Mouse (Mus musculus) hindbrain, embryonic 16.5 days (tissue): ENCODE data around the gene Ankrd6. TPM values are rescaled to one million over a fixed set of nuclear protein-coding genes. Genes with fewer than 3 reads are reported as not detected.

Experiments
- ATAC-seq: fragments of 200-750 bp; cut with Nextera tagmentation; 2 replicates; pipeline ENCODE4 v1.8.0; 2017; ENCODE audit warnings: moderate TSS enrichment, moderate library complexity
- H3K27ac ChIP-seq: fragments of 300-500 bp; sonication (generic); 2 replicates; pipeline ENCODE4 v1.5.1; 2014; ENCODE audit warnings: low read depth, mild to moderate bottlenecking, control low read depth, low read length, moderate library complexity
- H3K27me3 ChIP-seq: fragments of 300-500 bp; sonication (generic); replicated peaks from 2 replicates; pipeline ENCODE4 v1.6.1; 2014; ENCODE audit warnings: low read length; ENCODE audit not compliant: control insufficient read depth, insufficient read depth
- H3K36me3 ChIP-seq: fragments of 300-500 bp; sonication (generic); 2 replicates; pipeline ENCODE4 v1.6.1; 2014; ENCODE audit warnings: mild to moderate bottlenecking, low read length, moderate library complexity, mixed read lengths; ENCODE audit not compliant: control insufficient read depth, insufficient read depth
- H3K4me1 ChIP-seq: fragments of 300-500 bp; sonication (generic); 2 replicates; pipeline ENCODE4 v1.6.1; 2014; ENCODE audit warnings: low read depth, low read length; ENCODE audit not compliant: control insufficient read depth, insufficient read depth
- H3K4me2 ChIP-seq: fragments of 300-500 bp; sonication (generic); 2 replicates; pipeline ENCODE4 v1.6.1; 2014; ENCODE audit warnings: mild to moderate bottlenecking, low read length, control low read depth, moderate library complexity
- H3K4me3 ChIP-seq: fragments of 300-500 bp; sonication (generic); 2 replicates; pipeline ENCODE4 v1.5.1; 2014; ENCODE audit warnings: mild to moderate bottlenecking, low read length, control low read depth, moderate library complexity
- H3K9ac ChIP-seq: fragments of 300-500 bp; sonication (generic); 2 replicates; pipeline ENCODE4 v1.6.1; 2014; ENCODE audit warnings: low read depth, mild to moderate bottlenecking, control low read depth, low read length, moderate library complexity
- H3K9me3 ChIP-seq: fragments of 300-500 bp; sonication (generic); 2 replicates; pipeline ENCODE4 v1.6.1; 2014; ENCODE audit warnings: mild to moderate bottlenecking, low read length, moderate library complexity; ENCODE audit not compliant: control insufficient read depth
- WGBS: fragments of 180-500 bp; shearing (Covaris S2); extraction: QIAGEN DNeasy Blood & Tissue Kit; methylation state at CpG from one replicate; pipeline ENCODE4 v1.1.7; 2014; 5-methylcytosine and 5-hydroxymethylcytosine counted together
- polyA plus RNA-seq: library from polyadenylated mRNA; unstranded; fragments of >200 nt; fragmentation: Nextera tagmentation; extraction: Ambion mirVana; gene quantifications from 2 replicates; pipeline ENCODE4 v1.2.1, GENCODE M21; 2015

The Ankrd6 gene
- polyA plus RNA-seq, 1 experiment from 2014 or later: 22.2 TPM

DNA sequence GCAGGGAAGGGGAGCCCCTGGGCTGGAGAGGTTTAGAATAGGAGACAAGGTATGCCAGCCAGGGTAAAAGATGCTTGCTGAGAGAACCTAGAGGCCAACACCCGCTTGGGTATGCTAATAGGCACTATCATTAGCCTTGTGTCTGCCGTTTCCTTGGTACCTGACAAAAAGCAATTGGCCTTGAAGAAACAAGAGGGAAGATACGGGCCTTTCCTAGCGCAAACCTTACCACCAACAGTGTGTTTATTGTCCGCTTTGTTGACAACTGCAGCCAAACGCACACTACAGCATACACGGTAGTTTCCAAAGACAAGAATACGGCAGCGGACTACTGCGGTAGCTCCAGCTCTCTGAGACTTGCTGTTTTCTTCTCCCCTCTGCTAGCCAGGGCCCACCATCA lies 59.3 kb downstream of the Ankrd6 start:
- H3K9ac ChIP-seq: no peak overlapping the region
- peaks cover 12% of the 10 kb centered on the region for H3K9me3 ChIP-seq
- WGBS: 67% methylated on average over 10 of the region's 10 CpGs
- H3K4me1 ChIP-seq: peaks cover 2% of the 10 kb centered on the region
- H3K27me3 ChIP-seq: no peaks in the 10 kb centered on the region
- no peak overlapping the region for H3K27ac ChIP-seq
- H3K36me3 ChIP-seq: no peaks in the 10 kb centered on the region
- H3K4me2 ChIP-seq: no peak overlapping the region
- no peak for ATAC-seq
- H3K4me3 ChIP-seq: no peak overlapping the region

DNA sequence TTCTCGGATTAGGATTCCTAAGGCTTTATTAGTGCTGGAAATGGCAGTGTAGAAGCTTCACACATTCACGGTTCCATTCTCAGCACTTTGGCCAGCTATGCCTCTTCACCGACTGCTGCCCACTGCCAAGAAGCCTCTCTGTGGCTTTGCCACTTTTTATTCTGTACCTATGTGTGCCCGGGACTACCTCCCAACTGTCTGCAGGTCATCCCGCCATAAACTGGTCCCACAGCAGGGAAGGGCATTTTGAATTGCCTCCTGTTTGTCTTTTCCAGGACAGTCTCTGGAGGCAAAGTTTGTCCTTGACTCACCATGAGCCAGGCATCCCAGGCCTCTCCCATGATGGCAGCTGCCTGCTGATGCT lies 59.9 kb downstream of the Ankrd6 start:
- no peak overlapping the region for H3K4me2 ChIP-seq
- no peak for ATAC-seq
- H3K9me3 ChIP-seq: peaks cover 12% of the 10 kb centered on the region
- H3K27ac ChIP-seq: no peak overlapping the region
- WGBS: 81% methylated on average over 5 of the region's 5 CpGs
- H3K9ac ChIP-seq: no peak overlapping the region
- no peaks in the 10 kb centered on the region for H3K36me3 ChIP-seq
- H3K27me3 ChIP-seq: no peaks in the 10 kb centered on the region
- H3K4me1 ChIP-seq: peaks cover 2% of the 10 kb centered on the region
- no peak overlapping the region for H3K4me3 ChIP-seq

DNA sequence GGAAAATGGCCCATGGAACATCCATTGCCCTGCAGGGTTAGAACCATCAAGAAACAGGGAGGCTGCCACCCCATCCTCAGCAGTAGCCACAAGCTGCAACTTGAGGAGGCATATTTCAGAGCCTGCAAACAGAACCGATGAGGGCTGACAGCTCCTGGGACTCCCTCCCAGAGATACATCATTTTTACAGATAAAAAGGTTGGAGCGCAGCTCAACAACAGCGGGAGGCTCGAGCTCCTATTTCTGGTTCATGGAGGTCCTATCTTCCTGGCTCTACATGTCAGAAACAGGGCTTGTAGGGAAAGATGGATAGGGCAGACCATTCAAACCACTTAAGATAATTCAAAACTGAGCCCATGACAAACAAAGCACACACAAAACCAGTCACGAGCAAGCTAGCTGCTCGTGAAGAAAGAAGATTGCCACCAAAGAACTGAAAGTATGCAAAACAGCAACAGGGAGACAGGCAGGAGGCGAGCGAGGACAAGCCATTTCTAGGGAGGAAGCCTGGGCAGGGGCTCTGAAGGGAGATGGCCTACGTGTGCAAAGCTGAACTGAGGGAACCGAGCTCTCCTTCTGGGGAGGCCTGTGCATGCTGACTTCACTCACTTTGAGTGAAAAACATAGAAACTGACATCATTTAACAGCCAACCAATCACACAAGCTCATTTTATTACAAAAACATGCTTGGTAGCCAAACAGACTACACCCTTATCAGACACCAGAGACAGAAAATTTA lies 60.5 kb downstream of the Ankrd6 start:
- H3K9ac ChIP-seq: no peak overlapping the region
- ATAC-seq: no peak
- H3K9me3 ChIP-seq: peaks cover 12% of the 10 kb centered on the region
- no peak overlapping the region for H3K27ac ChIP-seq
- no peaks in the 10 kb centered on the region for H3K36me3 ChIP-seq
- no peak overlapping the region for H3K4me3 ChIP-seq
- H3K4me1 ChIP-seq: peaks cover 2% of the 10 kb centered on the region
- WGBS: 41% methylated on average over 10 of the region's 10 CpGs
- H3K4me2 ChIP-seq: no peak overlapping the region
- no peaks in the 10 kb centered on the region for H3K27me3 ChIP-seq

DNA sequence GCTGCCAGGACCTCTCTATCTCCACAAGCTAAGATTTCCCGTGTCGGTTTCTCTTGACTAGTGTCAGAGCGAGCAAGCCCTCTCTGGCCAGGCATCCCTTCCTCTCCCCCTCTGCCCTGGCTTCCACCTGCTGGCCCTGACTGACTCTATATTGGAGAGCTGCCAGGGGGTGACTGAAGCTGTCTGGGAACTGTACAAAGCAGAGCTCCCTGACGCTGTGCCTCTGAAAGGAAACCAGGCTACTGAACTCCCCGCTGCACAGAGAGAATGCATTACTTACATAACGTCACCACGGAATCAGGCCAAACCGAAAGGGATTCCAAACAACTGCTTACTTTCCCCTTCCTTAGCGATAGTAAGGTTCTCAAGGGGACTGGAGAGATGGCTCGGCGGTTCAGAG lies 61.4 kb downstream of the Ankrd6 start:
- Histone ChIP-seq H3K4me1 (peaks cover 2% of the 10 kb centered on the region), H3K9ac (no peak overlapping the region), H3K9me3 (peaks cover 8% of the 10 kb centered on the region), H3K4me2 (no peak overlapping the region), H3K4me3 (no peak overlapping the region), H3K27me3 (no peaks in the 10 kb centered on the region), H3K27ac (no peak overlapping the region), H3K36me3 (no peaks in the 10 kb centered on the region)
- peak; percentile 90 for ATAC-seq
- WGBS: 26% methylated on average over 11 of the region's 11 CpGs

DNA sequence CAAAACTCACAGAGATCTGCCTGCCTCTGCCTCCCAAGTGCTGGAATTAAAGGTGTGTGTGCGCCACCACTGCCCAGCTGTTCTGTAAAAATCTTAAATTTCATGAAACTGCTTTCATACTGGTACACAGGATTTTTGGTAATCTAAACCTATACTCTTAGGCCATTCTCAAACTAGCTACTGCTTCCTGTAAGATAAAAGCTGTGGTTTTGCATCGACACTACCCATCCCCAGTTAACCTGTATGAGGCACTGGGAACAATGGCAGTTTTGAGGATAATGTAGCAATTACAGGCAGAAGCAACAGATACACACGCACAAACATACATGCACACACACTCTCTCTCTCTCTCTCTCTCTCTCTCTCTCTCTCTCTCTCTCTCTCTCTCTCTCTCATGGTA lies 64.2 kb downstream of the Ankrd6 start:
- no peak for ATAC-seq
- Histone ChIP-seq H3K4me3 (no peak overlapping the region), H3K9me3 (no peaks in the 10 kb centered on the region), H3K9ac (no peak overlapping the region), H3K4me2 (no peak overlapping the region), H3K36me3 (no peaks in the 10 kb centered on the region), H3K27ac (no peak overlapping the region), H3K27me3 (no peaks in the 10 kb centered on the region), H3K4me1 (peaks cover 2% of the 10 kb centered on the region)
- 92% methylated on average over 3 of the region's 3 CpGs for WGBS

DNA sequence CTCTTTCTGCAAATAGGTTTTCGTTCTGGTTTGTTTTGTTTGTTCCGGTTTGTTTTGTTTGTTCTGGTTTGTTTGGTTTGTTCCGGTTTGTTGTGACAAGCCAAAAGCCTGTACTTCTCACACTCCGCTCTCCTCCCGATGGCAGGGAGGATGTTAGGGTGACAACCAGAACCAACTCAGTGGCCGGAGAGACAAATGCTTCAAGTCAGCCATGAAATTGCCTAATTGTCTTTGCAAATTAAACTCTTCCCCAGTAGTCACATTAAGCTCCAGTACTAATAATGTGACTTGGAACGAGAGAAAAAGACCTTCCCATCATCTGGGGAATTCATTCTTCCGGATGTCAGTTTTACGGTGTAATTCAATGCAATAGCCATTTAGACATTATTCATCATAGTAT lies 66.0 kb downstream of the Ankrd6 start:
- Histone ChIP-seq H3K36me3 (no peaks in the 10 kb centered on the region), H3K4me1 (no peaks in the 10 kb centered on the region), H3K9me3 (no peaks in the 10 kb centered on the region), H3K9ac (no peak overlapping the region), H3K27me3 (0 out of 2 replicates have a peak, but pooled peaks cover 2% of the 10 kb centered on the region), H3K27ac (no peak overlapping the region), H3K4me2 (no peak overlapping the region), H3K4me3 (no peak overlapping the region)
- WGBS: 23% methylated on average over 9 of the region's 9 CpGs
- peak; percentile 35; the same call in 1 of the 2 replicates for ATAC-seq

DNA sequence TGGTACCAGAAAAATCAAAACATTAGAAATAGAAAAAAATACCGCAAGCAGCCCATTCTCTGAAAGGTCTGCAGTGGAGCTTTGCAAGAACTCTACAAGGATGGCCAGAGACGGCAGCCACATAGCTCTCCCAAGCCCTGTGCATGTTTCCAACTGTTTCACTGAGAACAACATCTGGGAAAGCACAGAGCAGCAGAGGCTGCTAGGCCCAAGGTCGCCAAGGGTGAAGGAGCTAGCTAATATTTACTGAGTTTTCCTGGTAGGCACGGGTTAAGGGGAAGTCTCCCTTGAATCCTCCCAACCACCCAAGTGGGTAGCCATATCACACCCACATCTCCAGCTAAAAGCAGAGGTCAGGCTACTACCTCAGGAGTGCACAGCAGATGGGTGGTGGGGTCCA lies 69.6 kb downstream of the Ankrd6 start:
- H3K4me1 ChIP-seq: no peaks in the 10 kb centered on the region
- no peak overlapping the region for H3K4me3 ChIP-seq
- H3K27ac ChIP-seq: no peak overlapping the region
- H3K36me3 ChIP-seq: no peaks in the 10 kb centered on the region
- no peak for ATAC-seq
- H3K9ac ChIP-seq: no peak overlapping the region
- no peak overlapping the region for H3K4me2 ChIP-seq
- 82% methylated on average over 4 of the region's 4 CpGs for WGBS
- 0 out of 2 replicates have a peak, but pooled peaks cover 2% of the 10 kb centered on the region for H3K27me3 ChIP-seq
- H3K9me3 ChIP-seq: no peaks in the 10 kb centered on the region

DNA sequence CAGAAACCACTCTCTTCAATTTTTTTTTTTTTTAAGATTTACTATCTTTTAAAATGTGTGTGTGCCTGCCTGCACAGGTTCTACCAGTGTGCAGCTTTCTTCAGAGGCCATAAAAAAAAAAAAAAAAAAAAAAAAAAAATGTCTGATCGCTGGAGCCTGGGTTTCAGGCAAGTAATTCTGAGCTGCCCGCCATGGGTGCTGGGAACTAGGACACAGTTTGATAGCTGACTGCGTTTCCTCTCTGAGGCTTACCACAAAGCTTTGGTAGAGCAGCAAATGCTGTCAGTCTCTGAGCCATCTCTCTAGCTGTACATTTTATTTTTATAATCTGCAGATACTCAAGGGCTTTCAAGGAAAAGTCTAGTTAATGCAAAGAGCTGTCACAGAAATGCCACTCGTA lies 76.0 kb downstream of the Ankrd6 start:
- no peaks in the 10 kb centered on the region for H3K36me3 ChIP-seq
- H3K4me2 ChIP-seq: no peak overlapping the region
- no peaks in the 10 kb centered on the region for H3K4me1 ChIP-seq
- 85% methylated on average over 4 of the region's 4 CpGs for WGBS
- no peaks in the 10 kb centered on the region for H3K9me3 ChIP-seq
- no peak overlapping the region for H3K9ac ChIP-seq
- no peak for ATAC-seq
- no peaks in the 10 kb centered on the region for H3K27me3 ChIP-seq
- H3K27ac ChIP-seq: no peak overlapping the region
- no peak overlapping the region for H3K4me3 ChIP-seq

DNA sequence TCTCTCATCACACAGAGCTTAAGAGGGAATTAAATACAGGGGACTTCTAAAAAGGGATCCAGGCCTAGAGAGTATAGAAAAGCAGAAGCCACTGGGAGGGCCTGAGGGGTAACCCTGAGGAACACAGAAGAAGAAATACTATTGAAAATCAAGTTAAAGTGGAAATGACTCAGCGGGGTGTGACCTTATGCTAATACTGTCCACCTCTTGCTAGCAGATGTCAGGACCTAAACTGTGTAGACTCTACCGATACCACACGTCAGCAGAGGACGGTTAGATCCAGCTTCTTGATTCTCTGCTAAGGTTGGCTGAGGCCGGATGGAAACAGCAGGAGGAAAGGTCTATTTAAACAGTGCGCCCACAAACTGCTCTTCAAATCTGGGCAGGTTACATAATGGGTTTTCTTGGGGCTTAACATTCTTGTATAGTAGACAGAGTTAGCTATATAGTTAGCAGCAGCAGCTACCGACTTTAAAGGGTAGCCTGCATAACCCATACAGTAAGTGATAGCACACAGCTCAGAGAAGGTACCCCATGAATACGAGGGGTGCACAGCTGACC lies 78.4 kb downstream of the Ankrd6 start:
- Histone ChIP-seq H3K4me2 (no peak overlapping the region), H3K4me1 (no peaks in the 10 kb centered on the region), H3K9me3 (no peaks in the 10 kb centered on the region), H3K9ac (no peak overlapping the region), H3K27ac (no peak overlapping the region), H3K36me3 (no peaks in the 10 kb centered on the region), H3K27me3 (no peaks in the 10 kb centered on the region; the same call in 1 of the 2 replicates), H3K4me3 (no peak overlapping the region)
- no peak for ATAC-seq
- 81% methylated on average over 8 of the region's 8 CpGs for WGBS
